Mouse (Mus musculus) subcutaneous adipose tissue, adult 2 months (tissue): ENCODE results near the gene Olfr828. TPM values are rescaled to one million over a fixed set of nuclear protein-coding genes. Genes with fewer than 3 reads are reported as not detected.

Experiments used
- polyA plus RNA-seq: library from polyadenylated mRNA; depleted of rRNA; stranded (reverse); fragments of >200 nt; gene quantifications from 2 replicates; pipeline ENCODE4 v1.2.3, GENCODE M21; 2012; ENCODE audit warnings: low replicate concordance; rRNA removed

The Olfr828 gene
- not detected in 2 replicates for polyA plus RNA-seq

GRCm38 (mm10) chr9:18819426-18819825, at the start of gene Olfr828:
TSS of gene Olfr828 (minus strand) at chr9:18819526.

GRCm38 (mm10) chr9:18854633-18855032, 35.3 kb upstream of the Olfr828 start, which contains the start of gene Olfr829:
TSS of gene Olfr829 (plus strand) at chr9:18854933.

Other genes with a start within 250 kb of the Olfr828 start
- 1.9 and 3.1 TPM in 2 replicates for gene Muc16, start 145.0 kb downstream of the Olfr828 start, polyA plus RNA-seq
- not detected in 2 replicates for gene Olfr24, start 55.5 kb downstream of the Olfr828 start, polyA plus RNA-seq
- not detected in 2 replicates for gene Olfr829, start 35.4 kb upstream of the Olfr828 start, polyA plus RNA-seq
- not detected in 2 replicates for gene Olfr830, start 55.2 kb upstream of the Olfr828 start, polyA plus RNA-seq
- not detected in 2 replicates for gene Olfr832, start 117.6 kb upstream of the Olfr828 start, polyA plus RNA-seq
- not detected in 2 replicates for gene Olfr834, start 168.5 kb upstream of the Olfr828 start, polyA plus RNA-seq
- not detected in 2 replicates for gene Olfr835, start 213.2 kb upstream of the Olfr828 start, polyA plus RNA-seq